10 mouse cellular contexts compared by ENCODE assay signal in the genomic region with DNA sequence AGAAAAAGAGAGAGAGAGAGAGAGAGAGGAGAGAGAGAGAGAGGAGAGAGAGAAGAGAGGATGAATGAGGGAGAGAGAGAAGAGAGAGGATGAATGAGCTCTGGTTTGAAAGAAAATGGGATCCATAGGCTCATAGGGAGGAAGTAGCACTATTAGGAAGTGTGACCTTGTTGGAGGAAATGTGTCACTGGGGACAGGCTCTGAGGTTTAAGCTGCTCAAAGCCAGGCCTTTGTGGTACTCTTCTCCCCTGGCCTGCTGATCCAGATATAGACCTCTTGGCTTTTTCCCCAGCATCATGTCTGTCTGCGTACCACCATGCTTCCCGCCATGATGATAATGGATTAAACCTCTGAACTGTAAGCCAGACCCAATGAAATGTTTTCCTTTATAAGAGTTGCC. TPM values are rescaled to one million over a fixed set of nuclear protein-coding genes. Genes with fewer than 3 reads are reported as not detected.
DNase-seq lines count a peak whose midpoint lies in the region; ATAC-seq lines count a peak whose summit lies in the region.
"Had no signal": no experiment of that assay in that cellular context is flagged by ENCODE, and none has a peak within 500 bp of the region (broad histone marks: within the 10 kb centered on the region; RNA-seq: fewer than 3 reads in every experiment).

No protein-coding gene starts in this region.

- H3K4me2 ChIP-seq in liver, embryonic 12.5 days: peak overlapping the region; percentile 75
- H3K4me2 ChIP-seq in liver, embryonic 11.5 days: no peak overlapping the region; the same call in 1 of the 2 replicates
- H3K4me2 ChIP-seq in forebrain, embryonic 16.5 days (ENCODE audit: low read length): peak overlapping the region; percentile 84
- H3K4me2 ChIP-seq in neural tube, embryonic 13.5 days: peak overlapping the region; percentile 82

- 76% methylated on average over 2 of the region's 2 CpGs for WGBS in liver, embryonic 12.5 days (ENCODE audit: insufficient replicate concordance)
- WGBS in liver, embryonic 11.5 days: 82% methylated on average over 2 of the region's 2 CpGs
- WGBS in forebrain, embryonic 16.5 days: 89% methylated on average over 2 of the region's 2 CpGs
- 76% methylated on average over 2 of the region's 2 CpGs for WGBS in limb, embryonic 10.5 days
- WGBS in neural tube, embryonic 13.5 days: 76% methylated on average over 2 of the region's 2 CpGs

- no peak for ATAC-seq in liver, embryonic 12.5 days
- ATAC-seq in liver, embryonic 11.5 days (replicated peaks; ENCODE audit: low FRiP score): no peak
- ATAC-seq in forebrain, embryonic 16.5 days: no peak
- no peak for ATAC-seq in neural tube, embryonic 13.5 days (ENCODE audit: low read depth)
- no peak for ATAC-seq in activated CD4-positive, CD25-positive, alpha-beta regulatory T cell, adult 4 months

- no peak overlapping the region for H3K9ac ChIP-seq in liver, embryonic 12.5 days
- H3K9ac ChIP-seq in liver, embryonic 11.5 days (ENCODE audit: low read depth, low read length): no peak overlapping the region
- H3K9ac ChIP-seq in forebrain, embryonic 16.5 days (replicated peaks; ENCODE audit: low read depth, low read length): no peak overlapping the region
- no peak overlapping the region; the same call in 1 of the 2 replicates for H3K9ac ChIP-seq in neural tube, embryonic 13.5 days

- no peak for DNase-seq in liver, embryonic 11.5 days (ENCODE audit: low spot score)
- no peak for DNase-seq in limb, embryonic 10.5 days (ENCODE audit: low spot score)
- no peak for DNase-seq in right cerebral cortex, postnatal 25 days

- peaks cover 13% of the 10 kb centered on the region for H3K4me1 ChIP-seq in liver, embryonic 12.5 days
- no peaks in the 10 kb centered on the region for H3K4me1 ChIP-seq in liver, embryonic 11.5 days (replicated peaks; ENCODE audit: control insufficient read depth, insufficient read depth, low read length)
- peaks cover 5% of the 10 kb centered on the region for H3K4me1 ChIP-seq in forebrain, embryonic 16.5 days (replicated peaks; ENCODE audit: control insufficient read depth, insufficient read depth, low read length)
- H3K4me1 ChIP-seq in limb, embryonic 10.5 days: peaks cover 13% of the 10 kb centered on the region
- H3K4me1 ChIP-seq in neural tube, embryonic 13.5 days (replicated peaks): peaks cover 6% of the 10 kb centered on the region

- no peak overlapping the region for H3K27ac ChIP-seq in liver, embryonic 12.5 days
- H3K27ac ChIP-seq in liver, embryonic 11.5 days (ENCODE audit: low read depth, low read length): no peak overlapping the region
- no peak overlapping the region for H3K27ac ChIP-seq in forebrain, embryonic 16.5 days (ENCODE audit: low read length)
- no peak overlapping the region for H3K27ac ChIP-seq in limb, embryonic 10.5 days
- no peak overlapping the region for H3K27ac ChIP-seq in neural tube, embryonic 13.5 days (replicated peaks)

- H3K9me3 ChIP-seq in liver, embryonic 12.5 days (replicated peaks): no peaks in the 10 kb centered on the region
- no peaks in the 10 kb centered on the region for H3K9me3 ChIP-seq in liver, embryonic 11.5 days (ENCODE audit: control insufficient read depth, low read length)
- H3K9me3 ChIP-seq in forebrain, embryonic 16.5 days (ENCODE audit: control insufficient read depth, low read length): no peaks in the 10 kb centered on the region
- no peaks in the 10 kb centered on the region for H3K9me3 ChIP-seq in limb, embryonic 10.5 days (replicated peaks)
- H3K9me3 ChIP-seq in neural tube, embryonic 13.5 days: no peaks in the 10 kb centered on the region

- no peaks in the 10 kb centered on the region for H3K36me3 ChIP-seq in liver, embryonic 12.5 days
- no peaks in the 10 kb centered on the region for H3K36me3 ChIP-seq in liver, embryonic 11.5 days (ENCODE audit: control insufficient read depth, insufficient read depth, low read length)
- H3K36me3 ChIP-seq in forebrain, embryonic 16.5 days (ENCODE audit: control insufficient read depth, insufficient read depth): no peaks in the 10 kb centered on the region
- no peaks in the 10 kb centered on the region for H3K36me3 ChIP-seq in limb, embryonic 10.5 days
- no peaks in the 10 kb centered on the region for H3K36me3 ChIP-seq in neural tube, embryonic 13.5 days

- H3K4me3 ChIP-seq in liver, embryonic 12.5 days: no peak overlapping the region; the same call in 1 of the 2 replicates
- no peak overlapping the region; the same call in 1 of the 2 replicates for H3K4me3 ChIP-seq in liver, embryonic 11.5 days (ENCODE audit: low read depth, low read length)
- H3K4me3 ChIP-seq in forebrain, embryonic 16.5 days (replicated peaks; ENCODE audit: low read length): no peak overlapping the region; the same call in 1 of the 2 replicates
- peak overlapping the region; percentile 56; the same call in 1 of the 2 replicates for H3K4me3 ChIP-seq in limb, embryonic 10.5 days
- 0 out of 2 replicates have a peak overlapping the region, but pooled peaks have one; percentile 54 for H3K4me3 ChIP-seq in neural tube, embryonic 13.5 days

- H3K27me3 ChIP-seq in liver, embryonic 12.5 days (replicated peaks): no peaks in the 10 kb centered on the region; the same call in 1 of the 2 replicates
- no peaks in the 10 kb centered on the region for H3K27me3 ChIP-seq in liver, embryonic 11.5 days (replicated peaks; ENCODE audit: control insufficient read depth, insufficient read depth, low read length)
- H3K27me3 ChIP-seq in forebrain, embryonic 16.5 days (replicated peaks; ENCODE audit: control insufficient read depth, insufficient read depth, low read length): no peaks in the 10 kb centered on the region
- H3K27me3 ChIP-seq in limb, embryonic 10.5 days (ENCODE audit: low read depth, poor library complexity, severe bottlenecking): no peaks in the 10 kb centered on the region
- no peaks in the 10 kb centered on the region for H3K27me3 ChIP-seq in neural tube, embryonic 13.5 days

RNA-seq across cellular contexts. Expression of gene 4930444G20Rik, which starts 8.5 kb away (rescaled TPM):
- not detected in 2 replicates for polyA plus RNA-seq in liver, embryonic 12.5 days (2016; fragmentation: Nextera tagmentation; extraction: Ambion mirVana)
- not detected in 2 replicates for polyA plus RNA-seq in liver, embryonic 11.5 days (2014; fragmentation: Nextera tagmentation; extraction: Ambion mirVana)
- not detected in 2 replicates for polyA plus RNA-seq in forebrain, embryonic 16.5 days (2015; fragmentation: Nextera tagmentation; extraction: Ambion mirVana)
- not detected in 2 replicates for polyA plus RNA-seq in limb, embryonic 10.5 days (2016; fragmentation: Nextera tagmentation; extraction: Ambion mirVana)
- polyA plus RNA-seq in neural tube, embryonic 13.5 days (2015; fragmentation: Nextera tagmentation; extraction: Ambion mirVana): not detected in 2 replicates
- polyA plus RNA-seq in activated CD4-positive, CD25-positive, alpha-beta regulatory T cell, adult 4 months (2017; shearing (Covaris generic)): not detected
- polyA plus RNA-seq: embryonic facial prominence, embryonic 11.5 days; liver, adult 2 months; thymus, postnatal 0 days had no signal

Comparison
In these comparisons a context has a peak if more than half of its experiments do, and no peak if none do; other contexts are left out.
1. H3K4me3 ChIP-seq: peak in limb, embryonic 10.5 days (single experiment) and neural tube, embryonic 13.5 days (single experiment); none in liver, embryonic 12.5 days (single experiment), liver, embryonic 11.5 days (single experiment) and forebrain, embryonic 16.5 days (single experiment).